11 mouse cellular contexts compared by ENCODE assay signal in genomic region chr4:133885331-133885730, GRCm38 (mm10). TPM values are rescaled to one million over a fixed set of nuclear protein-coding genes. Genes with fewer than 3 reads are reported as not detected.
DNase-seq lines count a peak whose midpoint lies in the region; ATAC-seq and TF ChIP-seq lines count a peak whose summit lies in the region.
"Had no signal": no experiment of that assay in that cellular context is flagged by ENCODE, and none has a peak within 500 bp of the region (broad histone marks: within the 10 kb centered on the region; RNA-seq: fewer than 3 reads in every experiment).

No protein-coding gene starts in this region.

- TF ChIP-seq POLR2A in lung, adult 2 months (IDR thresholded peaks at IDR 0.05; ENCODE audit: borderline replicate concordance, extremely low read depth, low read depth, low read length) = no peak

- no peaks in the 10 kb centered on the region for H3K27me3 ChIP-seq in heart, embryonic 10.5 days (ENCODE audit: insufficient read depth, poor library complexity, severe bottlenecking)
- no peaks in the 10 kb centered on the region for H3K27me3 ChIP-seq in lung, embryonic 16.5 days (ENCODE audit: control insufficient read depth, insufficient read depth, low read depth, low read length)
- no peaks in the 10 kb centered on the region for H3K27me3 ChIP-seq in embryonic facial prominence, embryonic 15.5 days
- H3K27me3 ChIP-seq in neural tube, embryonic 15.5 days (replicated peaks) = no peaks in the 10 kb centered on the region
- H3K27me3 ChIP-seq: forebrain, embryonic 15.5 days had no signal

- no peaks in the 10 kb centered on the region for H3K9me3 ChIP-seq in heart, embryonic 10.5 days
- H3K9me3 ChIP-seq in lung, embryonic 16.5 days (ENCODE audit: control insufficient read depth, low read length) = no peaks in the 10 kb centered on the region
- H3K9me3 ChIP-seq in embryonic facial prominence, embryonic 15.5 days (replicated peaks) = no peaks in the 10 kb centered on the region
- H3K9me3 ChIP-seq in neural tube, embryonic 15.5 days (replicated peaks) = no peaks in the 10 kb centered on the region
- H3K9me3 ChIP-seq: forebrain, embryonic 15.5 days had no signal

- H3K4me3 ChIP-seq in heart, embryonic 10.5 days = peak overlapping the region; percentile 91; the same call in 1 of the 2 replicates
- peak overlapping the region; percentile 88 for H3K4me3 ChIP-seq in lung, embryonic 16.5 days (ENCODE audit: low read length)
- no peak overlapping the region for H3K4me3 ChIP-seq in lung, adult 2 months (replicated peaks; ENCODE audit: extremely low read depth, low read depth, low read length)
- no peak overlapping the region for H3K4me3 ChIP-seq in embryonic facial prominence, embryonic 15.5 days (replicated peaks)
- H3K4me3 ChIP-seq in neural tube, embryonic 15.5 days (replicated peaks) = no peak overlapping the region
- H3K4me3 ChIP-seq: forebrain, embryonic 15.5 days had no signal

- intact Hi-C loops in heart, postnatal 36 days (cut with DNase I) = no loop called here

- H3K4me2 ChIP-seq in lung, embryonic 16.5 days (ENCODE audit: low read depth, low read length) = peak overlapping the region; percentile 90
- H3K4me2 ChIP-seq in embryonic facial prominence, embryonic 15.5 days (replicated peaks) = peak overlapping the region; percentile 94; the same call in 1 of the 2 replicates
- H3K4me2 ChIP-seq in neural tube, embryonic 15.5 days = peak overlapping the region; percentile 95
- H3K4me2 ChIP-seq: midbrain, embryonic 11.5 days had no signal

- H3K4me1 ChIP-seq in heart, embryonic 10.5 days = peaks cover 47% of the 10 kb centered on the region
- peaks cover 20% of the 10 kb centered on the region for H3K4me1 ChIP-seq in lung, embryonic 16.5 days (replicated peaks; ENCODE audit: control insufficient read depth, insufficient read depth, low read length)
- H3K4me1 ChIP-seq in lung, adult 2 months (ENCODE audit: control insufficient read depth, insufficient read depth, low read length) = peaks cover 11% of the 10 kb centered on the region; the same call in 1 of the 2 replicates
- peaks cover 28% of the 10 kb centered on the region for H3K4me1 ChIP-seq in embryonic facial prominence, embryonic 15.5 days
- H3K4me1 ChIP-seq in neural tube, embryonic 15.5 days = peaks cover 27% of the 10 kb centered on the region

- H3K36me3 ChIP-seq in heart, embryonic 10.5 days = peaks cover 4% of the 10 kb centered on the region
- no peaks in the 10 kb centered on the region; the same call in 1 of the 2 replicates for H3K36me3 ChIP-seq in lung, embryonic 16.5 days (ENCODE audit: control insufficient read depth, insufficient read depth, low read length)
- H3K36me3 ChIP-seq in embryonic facial prominence, embryonic 15.5 days = 0 out of 2 replicates have a peak, but pooled peaks cover 3% of the 10 kb centered on the region
- no peaks in the 10 kb centered on the region; the same call in 1 of the 2 replicates for H3K36me3 ChIP-seq in neural tube, embryonic 15.5 days
- H3K36me3 ChIP-seq: forebrain, embryonic 15.5 days had no signal

- WGBS in heart, embryonic 10.5 days = 69% methylated on average over 4 of the region's 4 CpGs
- WGBS in lung, embryonic 16.5 days = 68% methylated on average over 4 of the region's 4 CpGs
- WGBS in lung, adult 2 months = 65% methylated on average over 4 of the region's 4 CpGs
- 72% methylated on average over 4 of the region's 4 CpGs for WGBS in embryonic facial prominence, embryonic 15.5 days
- WGBS in neural tube, embryonic 15.5 days = 79% methylated on average over 4 of the region's 4 CpGs

- no peak for DNase-seq in heart, embryonic 10.5 days (ENCODE audit: low spot score)
- no peak for DNase-seq in heart, postnatal 36 days
- no peak for DNase-seq in lung, adult 2 months
- DNase-seq in right cerebral cortex, adult 2 months (ENCODE audit: low spot score in 2 of 2) = no peak
- no peak for DNase-seq in ovary, adult 18-20 months (ENCODE audit: low spot score)

- H3K27ac ChIP-seq in heart, embryonic 10.5 days = 0 out of 2 replicates have a peak overlapping the region, but pooled peaks have one; percentile 94
- H3K27ac ChIP-seq in lung, embryonic 16.5 days (ENCODE audit: low read length) = peak overlapping the region; percentile 93
- 0 out of 2 replicates have a peak overlapping the region, but pooled peaks have one; percentile 91 for H3K27ac ChIP-seq in embryonic facial prominence, embryonic 15.5 days (replicated peaks)
- H3K27ac ChIP-seq in neural tube, embryonic 15.5 days (replicated peaks) = no peak overlapping the region
- H3K27ac ChIP-seq: forebrain, embryonic 15.5 days had no signal

- TF ChIP-seq CTCF in lung, adult 2 months (IDR thresholded peaks at IDR 0.05; ENCODE audit: insufficient read depth, low read length) = no peak

- peak overlapping the region; percentile 87 for H3K9ac ChIP-seq in lung, embryonic 16.5 days (ENCODE audit: low read length)
- no peak overlapping the region for H3K9ac ChIP-seq in embryonic facial prominence, embryonic 15.5 days
- no peak overlapping the region for H3K9ac ChIP-seq in neural tube, embryonic 15.5 days (replicated peaks)

- ATAC-seq in lung, embryonic 16.5 days (ENCODE audit: low read depth) = no peak
- ATAC-seq in embryonic facial prominence, embryonic 15.5 days (ENCODE audit: insufficient number of reproducible peaks, low FRiP score, low TSS enrichment, low read depth) = no peak
- ATAC-seq in neural tube, embryonic 15.5 days (ENCODE audit: low FRiP score) = no peak
- ATAC-seq: forebrain, embryonic 15.5 days; inflammation-experienced regulatory T-cells, adult 6 months had no signal

RNA-seq across cellular contexts. Expression of gene Rps6ka1, which starts 2.3 kb away (rescaled TPM):
- 31.1 and 39.9 TPM in 2 replicates for polyA plus RNA-seq in heart, embryonic 10.5 days (2016; fragmentation: Nextera tagmentation; extraction: Ambion mirVana)
- 1 to 10 TPM; 5.1 to 6.4 TPM for total RNA-seq in heart, postnatal 36 days (2021)
- polyA plus RNA-seq in lung, embryonic 16.5 days (2015; fragmentation: Nextera tagmentation; extraction: Ambion mirVana) = 46.1 and 46.2 TPM in 2 replicates
- polyA plus RNA-seq in lung, adult 2 months (2012; rRNA removed) = 57.2 and 65.6 TPM in 2 replicates
- 37.3 and 38.5 TPM in 2 replicates for polyA plus RNA-seq in embryonic facial prominence, embryonic 15.5 days (2015; fragmentation: Nextera tagmentation; extraction: Ambion mirVana)
- polyA plus RNA-seq in neural tube, embryonic 15.5 days (2015; fragmentation: Nextera tagmentation; extraction: Ambion mirVana) = 23.7 and 38.8 TPM in 2 replicates

Comparison
In these comparisons a context has a peak if more than half of its experiments do, and no peak if none do; other contexts are left out.
1. H3K4me3 ChIP-seq: peak in heart, embryonic 10.5 days (single experiment) and lung, embryonic 16.5 days (single experiment); none in lung, adult 2 months (single experiment), embryonic facial prominence, embryonic 15.5 days (single experiment) and neural tube, embryonic 15.5 days (single experiment).
2. Peak in every context shown above with its lines, with median percentiles within 50 percentile points of each other: H3K4me2 ChIP-seq.